Mouse (Mus musculus) adrenal gland, postnatal 14 days (tissue): ENCODE data around the gene Cyp2c66. TPM values are rescaled to one million over a fixed set of nuclear protein-coding genes. Genes with fewer than 3 reads are reported as not detected.
"Not testable (repeated sequence)": the region's sequence is repeated elsewhere in the genome, so short reads cannot be mapped to it uniquely, and the experiment has no call there.

Experiments
- DNase-seq: peaks from one replicate; pipeline ENCODE4 v3.0.0; 2021; ENCODE audit warnings: mixed read lengths
- long read RNA-seq, 2 experiments: library from polyadenylated mRNA; stranded (forward); transcript quantifications; one replicate each; pipeline ENCODE4 v2.0.0; 2021
- total RNA-seq: library from RNA; stranded (reverse); gene quantifications from 2 replicates; pipeline ENCODE4 v1.2.3, GENCODE M21; 2021

Cyp2c66 gene
- not detected in 2 replicates for total RNA-seq
- long read RNA-seq, experiment 1 = 0 reads
- long read RNA-seq, experiment 2 = 0 reads

DNA sequence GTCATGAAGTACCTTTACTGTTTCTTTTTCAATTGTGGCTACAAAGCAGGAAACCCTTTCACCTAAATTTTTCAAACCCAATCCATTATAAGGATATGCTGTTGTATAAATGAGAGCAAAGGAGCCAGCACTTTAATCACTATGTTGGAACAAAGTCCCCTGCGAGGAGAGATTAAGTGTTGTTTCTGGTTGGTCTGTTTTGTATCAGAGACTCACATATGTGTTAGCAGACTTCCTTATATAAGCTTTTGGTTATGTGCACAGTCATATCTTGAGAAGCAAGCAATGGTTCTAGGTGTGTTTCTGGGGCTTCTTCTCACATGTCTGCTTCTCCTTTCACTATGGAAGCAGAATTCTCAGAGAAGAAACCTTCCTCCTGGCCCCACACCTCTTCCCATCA, at the start of gene Cyp2c66:
Cyp2c66 (plus strand) TSS at position 255 of the 400 bp plus-strand sequence.
- no peak for DNase-seq

- DNase-seq = not testable (repeated sequence)
Observed at GRCm38 (mm10) chr19:39098779-39099178, 14.9 kb upstream of the Cyp2c66 start.

DNA sequence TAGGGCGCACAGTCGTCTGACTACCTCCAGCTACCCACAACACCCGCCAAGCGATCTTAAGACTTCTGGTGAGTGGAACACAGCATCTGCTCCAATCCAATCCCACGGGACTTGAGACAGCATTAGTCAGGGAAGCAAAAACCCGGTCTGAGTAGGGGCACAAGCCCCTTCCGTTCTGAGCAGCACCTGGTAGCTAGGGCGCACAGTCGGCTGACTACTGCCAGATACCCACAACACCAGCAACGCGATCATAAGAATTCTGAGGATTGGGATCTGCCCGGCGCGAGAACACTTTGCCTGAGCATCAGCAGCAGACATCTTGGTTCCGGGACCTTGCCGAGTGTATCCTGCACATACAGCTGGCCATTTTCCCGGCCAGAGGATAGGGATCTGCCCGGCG, 43.1 kb downstream of the Cyp2c66 start:
- not testable (repeated sequence) for DNase-seq

Other genes starting within 250 kb of the Cyp2c66 start
- gene Hells, start 183.0 kb upstream of the Cyp2c66 start, total RNA-seq = 11.0 and 17.4 TPM in 2 replicates
- gene Cyp2c55, start 106.9 kb upstream of the Cyp2c66 start, total RNA-seq = 0.67 TPM in 1 of 2 replicates, not detected in the other
- gene Cyp2c65, start 52.9 kb upstream of the Cyp2c66 start, total RNA-seq = not detected in 2 replicates
- 0.94 and 35.5 TPM in 2 replicates for gene Cyp2c29, start 155.5 kb downstream of the Cyp2c66 start, total RNA-seq